Mouse (Mus musculus) ovary, postnatal 36 days (tissue): Measurements from ENCODE around the gene Foxk1.

Experiments used
- DNase-seq: peaks from one replicate; pipeline ENCODE4 v3.0.0; 2022; ENCODE audit warnings: low spot score, mixed read lengths

The Foxk1 gene

GRCm38 (mm10) chr5:142445709-142446108 lies 44.4 kb downstream of the Foxk1 start:
- DNase-seq, result no peak

- DNase-seq, result peak; percentile 80
Measured at GRCm38 (mm10) chr5:142448076-142448475, 46.8 kb downstream of the Foxk1 start.

GRCm38 (mm10) chr5:142448623-142449022 lies 47.3 kb downstream of the Foxk1 start:
- DNase-seq, result no peak

GRCm38 (mm10) chr5:142450846-142451245 lies 49.5 kb downstream of the Foxk1 start:
- no peak for DNase-seq

- DNase-seq, result no peak
Measured at GRCm38 (mm10) chr5:142451759-142452158, 50.5 kb downstream of the Foxk1 start.

GRCm38 (mm10) chr5:142453742-142454141 lies 52.4 kb downstream of the Foxk1 start:
- DNase-seq, result no peak

- no peak for DNase-seq
Measured at GRCm38 (mm10) chr5:142456318-142456717, 55.0 kb downstream of the Foxk1 start.

- no peak for DNase-seq
Measured at GRCm38 (mm10) chr5:142457345-142457744, 56.0 kb downstream of the Foxk1 start.

GRCm38 (mm10) chr5:142458791-142459557 lies 57.7 kb downstream of the Foxk1 start:
- DNase-seq, result no peak

GRCm38 (mm10) chr5:142459834-142460233 lies 58.5 kb downstream of the Foxk1 start:
- no peak for DNase-seq

GRCm38 (mm10) chr5:142461942-142462640 lies 60.8 kb downstream of the Foxk1 start:
- no peak for DNase-seq

- DNase-seq, result no peak
Measured at GRCm38 (mm10) chr5:142462641-142462948, 61.3 kb downstream of the Foxk1 start.

- DNase-seq, result no peak
Measured at GRCm38 (mm10) chr5:142463011-142463410, 61.7 kb downstream of the Foxk1 start.

- peak; percentile 93 for DNase-seq
Measured at GRCm38 (mm10) chr5:142463461-142464454, 62.5 kb downstream of the Foxk1 start, which contains the start of gene Ap5z1. Gene Ap5z1, plus strand, starts transcription at chr5:142463944.

GRCm38 (mm10) chr5:142468375-142468774 lies 67.1 kb downstream of the Foxk1 start:
- no peak for DNase-seq

GRCm38 (mm10) chr5:142469796-142470195 lies 68.5 kb downstream of the Foxk1 start:
- DNase-seq, result no peak

- no peak for DNase-seq
Measured at GRCm38 (mm10) chr5:142473696-142474095, 72.4 kb downstream of the Foxk1 start.

GRCm38 (mm10) chr5:142475669-142476068 lies 74.4 kb downstream of the Foxk1 start:
- no peak for DNase-seq

- DNase-seq, result no peak
Measured at GRCm38 (mm10) chr5:142477346-142477745, 76.0 kb downstream of the Foxk1 start.

- no peak for DNase-seq
Measured at GRCm38 (mm10) chr5:142477866-142478615, 76.7 kb downstream of the Foxk1 start.

GRCm38 (mm10) chr5:142478829-142479435 lies 77.6 kb downstream of the Foxk1 start:
- peak; percentile 83 for DNase-seq
